Comparison of ENCODE assay signal across 16 mouse cellular contexts in genomic region chr12:75562996-75563618, GRCm38 (mm10). TPM values are rescaled to one million over a fixed set of nuclear protein-coding genes. Genes with fewer than 3 reads are reported as not detected.
DNase-seq lines count a peak whose midpoint lies in the region; ATAC-seq and TF ChIP-seq lines count a peak whose summit lies in the region.
"Had no signal": no experiment of that assay in that cellular context is flagged by ENCODE, and none has a peak within 500 bp of the region (broad histone marks: within the 10 kb centered on the region; RNA-seq: fewer than 3 reads in every experiment).

No protein-coding gene starts in this region.

- H3K27me3 ChIP-seq in heart, embryonic 11.5 days (ENCODE audit: control insufficient read depth, insufficient read depth, low read length), result no peaks in the 10 kb centered on the region
- no peaks in the 10 kb centered on the region for H3K27me3 ChIP-seq in kidney, postnatal 0 days (ENCODE audit: insufficient read depth, low read length)
- no peaks in the 10 kb centered on the region for H3K27me3 ChIP-seq in stomach, embryonic 15.5 days (replicated peaks)
- H3K27me3 ChIP-seq: hindbrain, embryonic 12.5 days; liver, embryonic 15.5 days; Patski had no signal

- H3K9me3 ChIP-seq in heart, embryonic 11.5 days (replicated peaks; ENCODE audit: control insufficient read depth, low read length), result no peaks in the 10 kb centered on the region
- no peaks in the 10 kb centered on the region for H3K9me3 ChIP-seq in kidney, postnatal 0 days (replicated peaks; ENCODE audit: low read length)
- H3K9me3 ChIP-seq in stomach, embryonic 15.5 days, result no peaks in the 10 kb centered on the region
- H3K9me3 ChIP-seq: hindbrain, embryonic 12.5 days; liver, embryonic 15.5 days had no signal

- peak; percentile 88 for DNase-seq in heart, adult 11 months
- no peak for DNase-seq in kidney, postnatal 0 days (ENCODE audit: low spot score)
- no peak for DNase-seq in kidney, postnatal 10 days
- DNase-seq in layer of hippocampus, adult 8-10 months (ENCODE audit: low spot score in 2 of 2), result no peak
- DNase-seq in c-Kit-positive CD71-positive TER-119-positive erythroid progenitor cells, embryonic 14.5 days (ENCODE audit: low spot score), result no peak
- DNase-seq: cerebellum, adult 18-20 months; kidney, postnatal 4 days; thymus, postnatal 14 days had no signal

- ATAC-seq in heart, embryonic 11.5 days (replicated peaks; ENCODE audit: insufficient number of reproducible peaks, low FRiP score, low TSS enrichment), result no peak
- ATAC-seq in kidney, postnatal 0 days (replicated peaks; ENCODE audit: low FRiP score, low read depth), result no peak
- ATAC-seq in common myeloid progenitor, adult 5-6 weeks (replicated peaks; ENCODE audit: low read depth, poor library complexity, severe bottlenecking), result 0 out of 2 replicates have a peak, but pooled peaks have one; percentile 39
- no peak for ATAC-seq in stomach, embryonic 15.5 days (ENCODE audit: insufficient read depth, low FRiP score, low read depth)
- ATAC-seq: forebrain, embryonic 14.5 days; intestine, embryonic 16.5 days; Patski had no signal

- peak; percentile 10; the same call in 1 of the 2 replicates for TF ChIP-seq CTCF in kidney, postnatal 0 days (IDR thresholded peaks at IDR 0.05; ENCODE audit: low read depth)

- H3K36me3 ChIP-seq in heart, embryonic 11.5 days (ENCODE audit: control insufficient read depth, insufficient read depth, low read length), result 0 out of 2 replicates have a peak, but pooled peaks cover 2% of the 10 kb centered on the region
- no peaks in the 10 kb centered on the region for H3K36me3 ChIP-seq in kidney, postnatal 0 days (ENCODE audit: insufficient read depth, low read length)
- no peaks in the 10 kb centered on the region for H3K36me3 ChIP-seq in stomach, embryonic 15.5 days
- H3K36me3 ChIP-seq: hindbrain, embryonic 12.5 days had no signal

- H3K4me3 ChIP-seq in heart, embryonic 11.5 days (ENCODE audit: low read depth, low read length), result no peak overlapping the region
- H3K4me3 ChIP-seq in kidney, postnatal 0 days (replicated peaks; ENCODE audit: low read depth, low read length), result no peak overlapping the region
- no peak overlapping the region for H3K4me3 ChIP-seq in stomach, embryonic 15.5 days (replicated peaks)
- H3K4me3 ChIP-seq: hindbrain, embryonic 12.5 days; liver, embryonic 15.5 days had no signal

- H3K4me1 ChIP-seq in heart, embryonic 11.5 days (ENCODE audit: control insufficient read depth, insufficient read depth, low read length), result peaks cover 44% of the 10 kb centered on the region
- H3K4me1 ChIP-seq in kidney, postnatal 0 days (replicated peaks; ENCODE audit: insufficient read depth, low read length), result 0 out of 2 replicates have a peak, but pooled peaks cover 3% of the 10 kb centered on the region
- H3K4me1 ChIP-seq in stomach, embryonic 15.5 days, result peaks cover 9% of the 10 kb centered on the region; the same call in 1 of the 2 replicates

- WGBS in heart, embryonic 11.5 days (ENCODE audit: insufficient replicate concordance), result 96% methylated on average over 1 of the region's 1 CpGs
- WGBS in kidney, postnatal 0 days, result 77% methylated on average over 1 of the region's 1 CpGs
- 76% methylated on average over 1 of the region's 1 CpGs for WGBS in stomach, embryonic 15.5 days

- H3K4me2 ChIP-seq in heart, embryonic 11.5 days, result no peak overlapping the region
- no peak overlapping the region for H3K4me2 ChIP-seq in kidney, postnatal 0 days (ENCODE audit: low read length)
- no peak overlapping the region for H3K4me2 ChIP-seq in stomach, embryonic 15.5 days
- H3K4me2 ChIP-seq: hindbrain, embryonic 12.5 days; liver, embryonic 15.5 days had no signal

- no peak overlapping the region for H3K27ac ChIP-seq in heart, embryonic 11.5 days (ENCODE audit: low read depth, low read length)
- no peak overlapping the region for H3K27ac ChIP-seq in kidney, postnatal 0 days
- H3K27ac ChIP-seq in stomach, embryonic 15.5 days, result peak overlapping the region; percentile 46; the same call in 1 of the 2 replicates
- H3K27ac ChIP-seq: hindbrain, embryonic 12.5 days; liver, embryonic 15.5 days had no signal

- H3K9ac ChIP-seq in heart, embryonic 11.5 days (ENCODE audit: low read depth, low read length), result no peak overlapping the region
- no peak overlapping the region for H3K9ac ChIP-seq in kidney, postnatal 0 days (ENCODE audit: low read depth, low read length)
- H3K9ac ChIP-seq in stomach, embryonic 15.5 days, result no peak overlapping the region
- H3K9ac ChIP-seq: hindbrain, embryonic 12.5 days; liver, embryonic 15.5 days had no signal

RNA-seq across cellular contexts. Expression of gene Ppp2r5e, which starts 32.9 kb away (rescaled TPM):
- 11.9 and 12.6 TPM in 2 replicates for polyA plus RNA-seq in heart, embryonic 11.5 days (2014; fragmentation: Nextera tagmentation; extraction: Ambion mirVana)
- polyA plus RNA-seq in kidney, postnatal 0 days (2015; fragmentation: Nextera tagmentation; extraction: Ambion mirVana), result 12.7 and 16.0 TPM in 2 replicates
- total RNA-seq in common myeloid progenitor, adult 5-6 weeks (2017), result 26.7 and 36.4 TPM in 2 replicates
- 11.9 and 12.5 TPM in 2 replicates for polyA plus RNA-seq in stomach, embryonic 15.5 days (2015; fragmentation: Nextera tagmentation; extraction: Ambion mirVana)
- total RNA-seq in layer of hippocampus, adult 8-10 months (2022), result 10 to 100 TPM; 71.9 to 77.1 (median 76.4) TPM
